Mouse (Mus musculus) neural tube, embryonic 11.5 days (tissue): ENCODE data around the gene Ltb4r2. TPM values are rescaled to one million over a fixed set of nuclear protein-coding genes. Genes with fewer than 3 reads are reported as not detected.

Experiments
- ATAC-seq: fragments of 200-750 bp; cut with Nextera tagmentation; 2 replicates; pipeline ENCODE4 v1.8.0; 2017; ENCODE audit warnings: moderate number of reproducible peaks, mild to moderate bottlenecking, moderate TSS enrichment, moderate library complexity; ENCODE audit not compliant: insufficient read depth, low FRiP score, low TSS enrichment
- DNase-seq: peaks from one replicate; pipeline ENCODE4 v3.0.0-alpha.2; 2015; ENCODE audit warnings: low spot score
- H3K27ac ChIP-seq: fragments of 300-500 bp; sonication (generic); 2 replicates; pipeline ENCODE4 v1.5.1; 2014; ENCODE audit warnings: low read depth, mild to moderate bottlenecking, low read length
- H3K27me3 ChIP-seq: fragments of 300-500 bp; sonication (generic); 2 replicates; pipeline ENCODE4 v1.6.1; 2014; ENCODE audit warnings: mild to moderate bottlenecking, low read length, mixed read lengths; ENCODE audit not compliant: control insufficient read depth, insufficient read depth
- H3K36me3 ChIP-seq: fragments of 300-500 bp; sonication (generic); 2 replicates; pipeline ENCODE4 v1.6.1; 2014; ENCODE audit warnings: mild to moderate bottlenecking, low read length, moderate library complexity, mixed read lengths; ENCODE audit not compliant: control insufficient read depth, insufficient read depth
- H3K4me1 ChIP-seq: fragments of 300-500 bp; sonication (generic); 2 replicates; pipeline ENCODE4 v1.6.1; 2014; ENCODE audit warnings: low read length, mixed read lengths; ENCODE audit not compliant: control insufficient read depth, insufficient read depth
- H3K4me2 ChIP-seq: fragments of 300-500 bp; sonication (generic); 2 replicates; pipeline ENCODE4 v1.6.1; 2014; ENCODE audit warnings: low read depth, mild to moderate bottlenecking, moderate library complexity
- H3K4me3 ChIP-seq: fragments of 300-500 bp; sonication (generic); 2 replicates; pipeline ENCODE4 v1.5.1; 2014; ENCODE audit warnings: low read depth, low read length
- H3K9ac ChIP-seq: fragments of 300-500 bp; sonication (generic); 2 replicates; pipeline ENCODE4 v1.6.1; 2014; ENCODE audit warnings: mild to moderate bottlenecking, low read length
- H3K9me3 ChIP-seq: fragments of 300-500 bp; sonication (generic); 2 replicates; pipeline ENCODE4 v1.6.1; 2016; ENCODE audit warnings: low read length; ENCODE audit not compliant: control insufficient read depth
- WGBS: fragments of 180-500 bp; shearing (Covaris S2); extraction: QIAGEN DNeasy Blood & Tissue Kit; methylation state at CpG from one replicate; pipeline ENCODE4 v1.1.7; 2014; 5-methylcytosine and 5-hydroxymethylcytosine counted together
- polyA plus RNA-seq: library from polyadenylated mRNA; unstranded; fragments of >200 nt; fragmentation: Nextera tagmentation; extraction: Ambion mirVana; gene quantifications from 2 replicates; pipeline ENCODE4 v1.2.1, GENCODE M21; 2014

Ltb4r2 gene
- 0.20 and 0.52 TPM in 2 replicates for polyA plus RNA-seq

GRCm38 (mm10) chr14:55761163-55761562, at the start of gene Ltb4r2:
Gene Ltb4r2 (plus strand): TSS chr14:55761428.
- no peaks in the 10 kb centered on the region; the same call in 1 of the 2 replicates for H3K36me3 ChIP-seq
- peak within 1 kb of the TSS; percentile 45 for H3K4me3 ChIP-seq
- H3K4me2 ChIP-seq: peak within 1 kb of the TSS; percentile 77
- no peak within 1 kb of the TSS for H3K27ac ChIP-seq
- peaks cover 37% of the 10 kb centered on the region for H3K27me3 ChIP-seq
- no peak for ATAC-seq
- no peak for DNase-seq
- WGBS: 73% methylated on average over 6 of the region's 6 CpGs
- peak within 1 kb of the TSS; percentile 68 for H3K9ac ChIP-seq
- H3K9me3 ChIP-seq: no peaks in the 10 kb centered on the region
- H3K4me1 ChIP-seq: no peaks in the 10 kb centered on the region

GRCm38 (mm10) chr14:55711786-55712185, 49.4 kb upstream of the Ltb4r2 start:
- Histone ChIP-seq H3K4me3 (no peak overlapping the region), H3K36me3 (no peaks in the 10 kb centered on the region), H3K27me3 (peaks cover 9% of the 10 kb centered on the region; the same call in 1 of the 2 replicates), H3K9me3 (no peaks in the 10 kb centered on the region), H3K27ac (no peak overlapping the region), H3K4me2 (no peak overlapping the region), H3K9ac (no peak overlapping the region), H3K4me1 (0 out of 2 replicates have a peak, but pooled peaks cover 3% of the 10 kb centered on the region)
- no peak for ATAC-seq
- DNase-seq: no peak
- 78% methylated on average over 7 of the region's 7 CpGs for WGBS

DNA sequence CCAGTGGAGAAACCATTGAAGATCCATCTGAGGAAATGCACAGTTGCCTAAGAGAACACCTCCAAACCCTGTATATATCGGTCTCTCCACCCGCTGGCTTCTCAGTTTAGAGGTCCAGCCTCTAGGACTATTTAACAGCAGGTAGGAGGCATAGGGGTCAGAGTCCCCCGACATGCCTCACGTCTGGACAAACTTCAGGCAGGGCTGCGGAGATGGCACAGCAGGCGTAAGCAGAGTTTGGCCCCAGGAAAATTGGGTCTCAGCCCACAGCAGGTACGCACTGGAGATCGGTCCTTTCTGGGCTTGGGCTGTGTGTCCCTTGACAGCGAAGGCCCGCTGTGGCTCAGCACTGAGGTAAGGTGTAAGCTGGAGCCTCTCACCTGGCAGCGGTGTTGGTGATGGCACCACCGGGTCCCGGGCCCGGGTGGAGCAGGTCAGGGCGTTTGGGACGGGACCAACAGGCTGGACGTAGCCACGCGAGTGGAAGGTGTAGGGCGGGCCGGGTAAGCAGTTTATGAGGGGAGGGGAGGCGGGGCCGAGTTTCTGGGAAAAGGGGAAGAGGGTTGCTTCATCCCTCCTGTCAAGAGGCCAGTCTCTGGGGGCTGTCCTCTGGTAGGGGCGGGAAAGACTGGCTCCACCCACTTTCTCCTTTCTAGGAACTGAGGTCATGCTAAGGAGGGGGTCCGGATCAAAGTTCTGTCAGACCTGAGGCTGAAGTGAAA, 48.1 kb upstream of the Ltb4r2 start:
- Histone ChIP-seq H3K4me1 (0 out of 2 replicates have a peak, but pooled peaks cover 3% of the 10 kb centered on the region), H3K4me3 (no peak overlapping the region), H3K27me3 (peaks cover 9% of the 10 kb centered on the region; the same call in 1 of the 2 replicates), H3K36me3 (0 out of 2 replicates have a peak, but pooled peaks cover 2% of the 10 kb centered on the region), H3K9ac (no peak overlapping the region; the same call in 1 of the 2 replicates), H3K9me3 (no peaks in the 10 kb centered on the region), H3K27ac (no peak overlapping the region), H3K4me2 (no peak overlapping the region)
- ATAC-seq: no peak
- DNase-seq: no peak
- 11% methylated on average over 25 of the region's 25 CpGs for WGBS

DNA sequence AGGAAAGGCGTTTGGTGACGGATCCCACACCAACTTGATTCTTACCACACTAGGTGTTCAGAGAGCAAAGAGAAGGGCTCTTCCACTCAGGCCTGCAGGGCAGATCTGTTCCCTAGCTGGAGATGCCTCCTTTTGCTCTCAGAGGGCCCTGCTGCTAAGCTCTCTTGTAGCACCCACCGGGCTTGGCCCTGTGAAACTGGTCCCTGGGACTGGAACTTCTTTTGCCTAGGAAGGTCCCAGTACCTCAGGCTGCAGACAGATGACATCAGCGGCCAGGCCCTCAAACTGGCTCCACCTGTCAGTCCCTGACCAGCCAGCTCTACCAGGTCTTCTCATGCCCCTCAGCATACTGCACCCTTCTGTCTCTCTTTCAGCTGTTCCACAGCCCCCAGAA, 47.5 kb upstream of the Ltb4r2 start, which contains the start of gene Tgm1:
TSS of gene Tgm1 (minus strand) at position 198 of the 394 bp plus-strand sequence.
- Histone ChIP-seq H3K4me3 (no peak within 1 kb of the TSS), H3K27ac (no peak within 1 kb of the TSS), H3K9ac (no peak within 1 kb of the TSS; the same call in 1 of the 2 replicates), H3K27me3 (peaks cover 9% of the 10 kb centered on the region; the same call in 1 of the 2 replicates), H3K9me3 (no peaks in the 10 kb centered on the region), H3K4me2 (no peak within 1 kb of the TSS), H3K4me1 (0 out of 2 replicates have a peak, but pooled peaks cover 3% of the 10 kb centered on the region), H3K36me3 (0 out of 2 replicates have a peak, but pooled peaks cover 2% of the 10 kb centered on the region)
- no peak for ATAC-seq
- DNase-seq: no peak
- WGBS: 34% methylated on average over 4 of the region's 4 CpGs

GRCm38 (mm10) chr14:55714893-55715292, 46.3 kb upstream of the Ltb4r2 start:
- no peak overlapping the region for H3K27ac ChIP-seq
- no peak overlapping the region for H3K9ac ChIP-seq
- 0 out of 2 replicates have a peak, but pooled peaks cover 2% of the 10 kb centered on the region for H3K36me3 ChIP-seq
- ATAC-seq: no peak
- H3K4me2 ChIP-seq: no peak overlapping the region
- no peak for DNase-seq
- no peaks in the 10 kb centered on the region for H3K9me3 ChIP-seq
- H3K4me1 ChIP-seq: 0 out of 2 replicates have a peak, but pooled peaks cover 3% of the 10 kb centered on the region
- WGBS: 47% methylated on average over 6 of the region's 6 CpGs
- H3K4me3 ChIP-seq: no peak overlapping the region
- H3K27me3 ChIP-seq: peaks cover 9% of the 10 kb centered on the region; the same call in 1 of the 2 replicates

GRCm38 (mm10) chr14:55716271-55716670, 45.0 kb upstream of the Ltb4r2 start:
- Histone ChIP-seq H3K36me3 (0 out of 2 replicates have a peak, but pooled peaks cover 2% of the 10 kb centered on the region), H3K4me3 (no peak overlapping the region), H3K4me2 (no peak overlapping the region), H3K4me1 (0 out of 2 replicates have a peak, but pooled peaks cover 3% of the 10 kb centered on the region), H3K27me3 (peaks cover 9% of the 10 kb centered on the region; the same call in 1 of the 2 replicates), H3K27ac (no peak overlapping the region), H3K9me3 (no peaks in the 10 kb centered on the region), H3K9ac (no peak overlapping the region)
- ATAC-seq: no peak
- WGBS: 93% methylated on average over 6 of the region's 6 CpGs
- DNase-seq: no peak

DNA sequence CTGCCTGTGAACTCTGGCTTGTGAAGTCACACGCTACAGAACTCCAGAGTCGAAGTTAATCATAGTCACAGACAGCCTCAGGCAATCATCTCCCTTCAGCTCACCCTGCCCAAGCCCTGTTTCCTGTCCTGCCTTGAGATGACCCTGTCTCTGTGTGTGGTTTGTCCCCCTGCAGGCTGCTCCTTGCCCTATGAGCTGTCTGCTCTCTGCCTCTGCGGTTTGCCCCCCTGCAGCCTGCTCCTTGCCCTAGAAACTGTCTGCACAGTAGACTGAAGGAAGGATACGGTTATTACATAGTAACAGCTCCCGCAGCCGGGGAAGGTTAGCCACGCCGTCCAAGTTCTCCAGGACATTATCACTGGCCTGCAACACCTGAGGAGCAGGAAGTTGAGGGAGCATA, 44.3 kb upstream of the Ltb4r2 start:
- no peak overlapping the region for H3K4me2 ChIP-seq
- WGBS: 86% methylated on average over 8 of the region's 8 CpGs
- no peak overlapping the region for H3K9ac ChIP-seq
- H3K9me3 ChIP-seq: no peaks in the 10 kb centered on the region
- H3K4me1 ChIP-seq: 0 out of 2 replicates have a peak, but pooled peaks cover 3% of the 10 kb centered on the region
- no peak overlapping the region for H3K4me3 ChIP-seq
- no peak overlapping the region for H3K27ac ChIP-seq
- 0 out of 2 replicates have a peak, but pooled peaks cover 2% of the 10 kb centered on the region for H3K36me3 ChIP-seq
- ATAC-seq (no peak), DNase-seq (no peak)
- peaks cover 9% of the 10 kb centered on the region; the same call in 1 of the 2 replicates for H3K27me3 ChIP-seq

GRCm38 (mm10) chr14:55719737-55720136, 41.5 kb upstream of the Ltb4r2 start:
- no peak overlapping the region for H3K9ac ChIP-seq
- no peaks in the 10 kb centered on the region for H3K9me3 ChIP-seq
- no peaks in the 10 kb centered on the region for H3K27me3 ChIP-seq
- H3K36me3 ChIP-seq: 0 out of 2 replicates have a peak, but pooled peaks cover 2% of the 10 kb centered on the region
- H3K27ac ChIP-seq: no peak overlapping the region
- no peaks in the 10 kb centered on the region for H3K4me1 ChIP-seq
- WGBS: 86% methylated on average over 6 of the region's 6 CpGs
- DNase-seq (no peak), ATAC-seq (no peak)
- H3K4me3 ChIP-seq: no peak overlapping the region
- H3K4me2 ChIP-seq: no peak overlapping the region
